Mouse (Mus musculus) adrenal gland, adult 18-20 months (tissue): ENCODE data around the gene Spo11. TPM values are rescaled to one million over a fixed set of nuclear protein-coding genes. Genes with fewer than 3 reads are reported as not detected.

Experiments used
- DNase-seq, 2 experiments: peaks; one replicate each; pipeline ENCODE4 v3.0.0; 2021 to 2022; ENCODE audit warnings: low spot score in 2 of 2
- long read RNA-seq, 2 experiments: library from polyadenylated mRNA; stranded (forward); transcript quantifications; one replicate each; pipeline ENCODE4 v2.0.0; 2021
- total RNA-seq, 2 experiments: library from RNA; stranded (reverse); gene quantifications; 1 replicate in 1 of 2; 2 replicates in 1 of 2; pipeline ENCODE4 v1.2.3; 2021

Gene Spo11
- total RNA-seq: not detected
- long read RNA-seq, experiment 1: 0 reads
- long read RNA-seq, experiment 2: 0 reads

- DNase-seq: no peak
Measured at GRCm38 (mm10) chr2:172977409-172978130, at the start of gene Spo11. Gene Spo11 (plus strand): TSS chr2:172977700.

- DNase-seq: peak in 1 of 2 experiments; percentile 36
Measured at GRCm38 (mm10) chr2:172929905-172930436, 47.5 kb upstream of the Spo11 start.

GRCm38 (mm10) chr2:172931137-172931898, 46.2 kb upstream of the Spo11 start:
- no peak for DNase-seq

- DNase-seq: no peak
Measured at GRCm38 (mm10) chr2:172933631-172934419, 43.7 kb upstream of the Spo11 start.

GRCm38 (mm10) chr2:172934420-172934788, 43.1 kb upstream of the Spo11 start:
- DNase-seq: no peak

GRCm38 (mm10) chr2:172934891-172935740, 42.4 kb upstream of the Spo11 start:
- peak in 1 of 2 experiments; percentile 18 for DNase-seq

- DNase-seq: no peak
Measured at GRCm38 (mm10) chr2:172935776-172936562, 41.5 kb upstream of the Spo11 start.

- DNase-seq: no peak
Measured at GRCm38 (mm10) chr2:172936844-172937243, 40.7 kb upstream of the Spo11 start.

GRCm38 (mm10) chr2:172937326-172938190, 39.9 kb upstream of the Spo11 start:
- DNase-seq: no peak

- DNase-seq: peak; percentile 43 to 55
Measured at GRCm38 (mm10) chr2:172938761-172939638, 38.5 kb upstream of the Spo11 start.

GRCm38 (mm10) chr2:172939639-172940002, 37.9 kb upstream of the Spo11 start:
- peak in 1 of 2 experiments; percentile 42 for DNase-seq

GRCm38 (mm10) chr2:172940003-172940798, 37.3 kb upstream of the Spo11 start, which contains the start of gene Bmp7:
Gene Bmp7 (minus strand): TSS chr2:172940321.
- peak; percentile 59 to 77 for DNase-seq

- DNase-seq: no peak
Measured at GRCm38 (mm10) chr2:172940799-172941163, 36.7 kb upstream of the Spo11 start.

- DNase-seq: no peak
Measured at GRCm38 (mm10) chr2:172949051-172949450, 28.4 kb upstream of the Spo11 start.

GRCm38 (mm10) chr2:172950119-172950676, 27.3 kb upstream of the Spo11 start:
- DNase-seq: no peak

GRCm38 (mm10) chr2:172950722-172951121, 26.8 kb upstream of the Spo11 start:
- no peak for DNase-seq
